Mouse (Mus musculus) lung, adult 2 months (tissue): ENCODE results near the gene Dnaic2. TPM values are rescaled to one million over a fixed set of nuclear protein-coding genes. Genes with fewer than 3 reads are reported as not detected.

Source experiments
- DNase-seq: peaks from one replicate; pipeline ENCODE4 v3.0.0; 2022
- H3K4me1 ChIP-seq: fragments of 200-500 bp; 2 replicates; pipeline ENCODE4 v1.6.1; 2011; ENCODE audit warnings: low read length; ENCODE audit not compliant: control insufficient read depth, insufficient read depth
- H3K4me3 ChIP-seq: fragments of 200-500 bp; replicated peaks from 2 replicates; pipeline ENCODE3; 2011; ENCODE audit warnings: low read depth, mild to moderate bottlenecking, control low read depth, low read length; ENCODE audit errors: extremely low read depth
- CTCF ChIP-seq: fragments of 200-500 bp; IDR thresholded peaks from 2 replicates; pipeline ENCODE4 v1.5.1; 2011; ENCODE audit warnings: mild to moderate bottlenecking, low read length, control low read depth; ENCODE audit not compliant: insufficient read depth
- POLR2A ChIP-seq: fragments of 200-500 bp; IDR thresholded peaks from 2 replicates; pipeline ENCODE4 v1.6.1; 2011; ENCODE audit warnings: low read depth, mild to moderate bottlenecking, control low read depth, low read length, borderline replicate concordance; ENCODE audit errors: extremely low read depth
- WGBS: fragments of 180-500 bp; shearing (Covaris S2); methylation state at CpG from one replicate; pipeline ENCODE4 v1.1.7; 2018; 5-methylcytosine and 5-hydroxymethylcytosine counted together
- polyA plus RNA-seq: library from polyadenylated mRNA; depleted of rRNA; stranded (reverse); fragments of >200 nt; gene quantifications from 2 replicates; pipeline ENCODE4 v1.2.3, GENCODE M21; 2012

Dnaic2 gene
- polyA plus RNA-seq, 1 experiment, result 13.3 TPM

- no peak overlapping the region for H3K4me3 ChIP-seq
- WGBS, result 79% methylated on average over 7 of the region's 7 CpGs
- no peaks in the 10 kb centered on the region for H3K4me1 ChIP-seq
- DNase-seq, result no peak
- TF ChIP-seq POLR2A (no peak), CTCF (no peak)
Observed at GRCm38 (mm10) chr11:114698496-114698895, 28.7 kb upstream of the Dnaic2 start.

DNA sequence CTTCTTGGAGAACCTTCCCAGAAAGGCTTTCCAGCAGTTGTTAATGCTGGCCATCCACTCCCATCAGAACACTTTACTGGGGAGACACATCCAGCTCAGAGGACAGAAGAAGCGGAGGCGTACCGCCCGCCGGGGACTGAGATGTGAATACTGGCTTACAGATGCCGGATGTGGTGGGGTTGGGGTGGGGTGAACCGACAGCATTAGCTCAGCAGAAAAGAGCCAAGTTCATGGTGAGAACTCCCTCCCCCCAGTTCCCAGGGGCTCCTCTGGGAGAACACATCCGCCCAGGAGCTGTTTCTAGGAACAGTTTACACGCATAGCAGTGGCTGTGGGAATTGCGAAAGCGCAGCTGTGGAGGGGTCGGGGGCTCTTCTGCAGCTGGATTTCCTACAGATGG is 27.7 kb upstream of the Dnaic2 start:
- Histone ChIP-seq H3K4me3 (no peak overlapping the region), H3K4me1 (no peaks in the 10 kb centered on the region)
- TF ChIP-seq CTCF, result no peak
- no peak for TF ChIP-seq POLR2A
- WGBS, result 65% methylated on average over 12 of the region's 12 CpGs
- DNase-seq, result no peak

DNA sequence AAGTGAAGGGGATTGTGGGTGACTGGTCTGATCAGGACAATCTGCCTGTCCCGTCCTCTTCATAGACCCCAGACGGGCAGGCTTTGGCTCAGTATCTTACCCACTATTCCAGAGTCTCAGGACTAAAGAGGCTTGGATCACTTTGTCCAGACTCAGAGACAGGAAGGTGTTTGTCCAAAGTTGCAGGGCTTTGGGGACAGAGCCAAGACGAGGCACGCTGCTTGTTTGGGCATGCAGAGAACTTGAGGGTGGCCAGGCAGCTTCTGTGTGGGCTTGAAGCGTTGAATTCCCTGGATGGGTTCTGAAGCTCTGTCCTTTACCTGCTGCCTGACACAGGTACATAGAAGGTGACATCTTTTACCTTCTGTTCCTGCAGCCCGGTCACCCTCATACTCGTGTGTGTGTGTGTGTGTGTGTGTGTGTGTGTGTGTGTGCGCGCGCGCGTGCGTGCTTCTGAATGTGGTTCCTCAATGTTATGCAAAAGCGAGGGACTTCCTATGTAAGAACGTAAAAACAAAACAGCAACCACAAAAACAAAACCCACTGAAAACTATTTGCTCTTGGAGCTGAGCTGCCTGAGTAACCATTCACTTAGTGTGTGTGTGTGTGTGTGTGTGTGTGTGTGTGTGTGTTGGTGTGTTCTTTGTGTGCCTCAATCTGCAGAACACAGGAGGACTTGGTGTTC is 24.8 kb upstream of the Dnaic2 start:
- no peaks in the 10 kb centered on the region for H3K4me1 ChIP-seq
- H3K4me3 ChIP-seq, result no peak overlapping the region
- 73% methylated on average over 15 of the region's 15 CpGs for WGBS
- DNase-seq, result no peak
- no peak for TF ChIP-seq POLR2A
- TF ChIP-seq CTCF, result no peak

GRCm38 (mm10) chr11:114702996-114703361 is 24.2 kb upstream of the Dnaic2 start:
- DNase-seq, result no peak
- TF ChIP-seq POLR2A (no peak), CTCF (no peak)
- 81% methylated on average over 6 of the region's 6 CpGs for WGBS
- Histone ChIP-seq H3K4me1 (no peaks in the 10 kb centered on the region), H3K4me3 (no peak overlapping the region)

DNA sequence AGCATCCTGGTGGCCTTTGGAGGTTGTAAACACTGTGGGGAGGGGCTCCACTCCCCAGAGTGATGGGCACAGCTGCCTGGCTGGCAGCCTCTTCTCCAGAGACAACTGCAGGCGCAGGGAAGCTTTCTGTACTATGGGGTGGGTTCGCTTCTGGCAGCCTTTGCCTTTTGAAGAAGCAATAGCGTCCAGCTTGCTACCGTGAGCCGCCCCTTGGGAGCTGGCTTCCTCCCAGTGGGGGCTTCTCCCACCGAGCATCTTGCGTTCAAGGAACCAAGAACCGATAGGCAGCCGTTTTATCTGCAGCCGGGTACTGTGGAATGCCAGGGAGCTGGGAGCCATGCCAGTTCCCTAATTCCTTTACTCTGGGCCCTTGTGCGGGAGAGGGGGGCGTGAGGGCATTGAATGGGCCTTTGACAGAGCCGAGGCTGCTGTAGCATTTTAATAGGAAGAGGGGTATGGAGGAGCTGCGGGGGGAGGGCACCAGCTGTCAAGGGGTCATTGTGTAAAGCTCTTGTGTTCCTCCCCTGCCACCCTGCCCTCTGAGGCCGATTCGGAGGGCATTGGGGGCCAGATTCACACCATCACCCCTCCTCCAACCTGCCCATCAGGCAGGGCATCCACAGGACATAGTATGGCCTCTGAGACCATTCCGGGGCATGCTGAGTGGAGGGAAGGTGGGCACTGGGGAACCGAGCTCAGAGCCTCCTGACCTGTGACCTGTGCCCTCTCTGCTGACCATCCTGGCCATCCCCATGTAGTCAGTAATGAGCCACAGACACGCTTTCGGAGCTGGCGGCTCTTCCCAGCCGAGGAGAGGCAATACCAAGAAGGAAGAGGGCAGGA is 22.9 kb upstream of the Dnaic2 start:
- no peak for DNase-seq
- TF ChIP-seq CTCF, result no peak
- TF ChIP-seq POLR2A, result no peak
- no peak overlapping the region for H3K4me3 ChIP-seq
- no peaks in the 10 kb centered on the region for H3K4me1 ChIP-seq
- 70% methylated on average over 22 of the region's 22 CpGs for WGBS

- Histone ChIP-seq H3K4me1 (no peaks in the 10 kb centered on the region), H3K4me3 (no peak overlapping the region)
- no peak for TF ChIP-seq POLR2A
- no peak for TF ChIP-seq CTCF
- WGBS, result 72% methylated on average over 5 of the region's 5 CpGs
- DNase-seq, result no peak
Observed at GRCm38 (mm10) chr11:114706358-114706757, 20.9 kb upstream of the Dnaic2 start.

DNA sequence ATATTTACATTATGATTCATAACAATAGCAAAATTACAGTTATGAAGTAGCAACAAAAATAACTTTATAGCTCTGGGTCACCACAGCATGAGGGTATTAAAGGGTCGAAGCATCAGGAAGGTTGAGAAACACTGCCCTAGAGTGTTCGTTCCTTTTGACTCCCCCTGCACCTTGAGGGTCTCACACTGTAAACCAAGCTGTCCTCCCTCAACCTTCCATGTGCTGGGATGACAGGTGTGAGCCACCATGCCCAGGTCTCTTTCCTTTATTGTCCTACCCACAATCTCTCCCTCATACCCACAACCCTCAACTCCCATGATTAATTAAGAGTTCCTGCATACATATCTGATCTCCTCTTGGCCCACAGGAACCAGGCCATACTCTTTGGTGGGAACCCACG is 15.8 kb upstream of the Dnaic2 start:
- TF ChIP-seq POLR2A (no peak), CTCF (no peak)
- DNase-seq, result no peak
- 83% methylated on average over 3 of the region's 3 CpGs for WGBS
- Histone ChIP-seq H3K4me1 (no peaks in the 10 kb centered on the region), H3K4me3 (no peak overlapping the region)

- Histone ChIP-seq H3K4me3 (no peak overlapping the region), H3K4me1 (no peaks in the 10 kb centered on the region)
- no peak for DNase-seq
- WGBS, result 76% methylated on average over 12 of the region's 12 CpGs
- no peak for TF ChIP-seq CTCF
- no peak for TF ChIP-seq POLR2A
Observed at GRCm38 (mm10) chr11:114711861-114712260, 15.3 kb upstream of the Dnaic2 start.

DNA sequence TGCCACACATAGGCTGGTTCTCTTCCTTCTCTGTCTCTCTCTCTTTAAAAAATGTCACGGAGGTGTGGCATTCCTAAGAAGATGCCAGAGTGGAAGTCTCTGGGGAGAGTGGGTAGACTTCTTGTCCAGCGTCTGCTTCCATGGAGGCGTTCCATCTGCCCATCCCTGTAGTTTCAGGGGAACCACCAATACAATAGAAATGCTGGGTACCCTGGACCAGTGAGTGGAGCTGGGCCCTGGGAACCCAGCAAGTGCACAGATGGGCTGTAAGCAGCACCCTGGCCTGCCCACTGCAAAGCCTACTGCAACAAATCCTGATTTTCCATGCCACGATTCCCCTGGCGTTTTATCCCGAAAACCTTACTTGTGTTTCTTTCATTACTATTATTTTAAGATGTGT is 12.7 kb upstream of the Dnaic2 start:
- Histone ChIP-seq H3K4me3 (no peak overlapping the region), H3K4me1 (no peaks in the 10 kb centered on the region)
- no peak for DNase-seq
- TF ChIP-seq POLR2A, result no peak
- TF ChIP-seq CTCF, result no peak
- 83% methylated on average over 6 of the region's 6 CpGs for whole genome bisulfite sequencing

GRCm38 (mm10) chr11:114715531-114715930 is 11.7 kb upstream of the Dnaic2 start:
- WGBS, result 52% methylated on average over 7 of the region's 7 CpGs
- no peak for DNase-seq
- Histone ChIP-seq H3K4me3 (no peak overlapping the region), H3K4me1 (no peaks in the 10 kb centered on the region)
- TF ChIP-seq CTCF (no peak), POLR2A (no peak)
